Mouse (Mus musculus) retina, embryonic 14.5 days (tissue): Measurements from ENCODE around the gene Olfr559.

Source experiments
- DNase-seq: peaks from one replicate; pipeline ENCODE4 v3.0.0-alpha.2; 2015; ENCODE audit warnings: low spot score

The Olfr559 gene

GRCm38 (mm10) chr7:102727391-102727790 is at the start of gene Olfr559:
TSS of gene Olfr559 (minus strand) at chr7:102727491.
- DNase-seq = no peak

DNA sequence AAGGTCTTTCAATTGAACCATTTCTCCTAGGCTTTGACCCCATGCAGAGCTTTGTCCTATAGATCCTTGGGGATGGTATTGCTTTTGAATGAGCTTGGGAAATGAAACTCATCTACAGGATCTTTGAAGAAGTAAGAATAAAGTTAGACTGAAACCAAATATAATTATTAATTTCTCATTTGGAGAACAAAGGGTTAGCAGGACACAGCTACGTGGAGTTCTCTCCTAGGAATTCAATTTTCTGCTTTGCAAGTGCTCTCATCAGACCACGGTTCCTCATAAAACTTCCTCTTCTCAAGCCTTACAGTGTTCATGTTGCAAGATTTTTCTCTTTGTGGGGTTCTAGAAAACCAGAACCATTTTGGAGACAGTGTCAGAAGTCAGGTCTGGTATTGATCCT is 43.6 kb upstream of the Olfr559 start, which contains the start of gene Olfr561:
Olfr561 (plus strand) TSS at position 301 of the 400 bp plus-strand sequence.
- DNase-seq = no peak

DNA sequence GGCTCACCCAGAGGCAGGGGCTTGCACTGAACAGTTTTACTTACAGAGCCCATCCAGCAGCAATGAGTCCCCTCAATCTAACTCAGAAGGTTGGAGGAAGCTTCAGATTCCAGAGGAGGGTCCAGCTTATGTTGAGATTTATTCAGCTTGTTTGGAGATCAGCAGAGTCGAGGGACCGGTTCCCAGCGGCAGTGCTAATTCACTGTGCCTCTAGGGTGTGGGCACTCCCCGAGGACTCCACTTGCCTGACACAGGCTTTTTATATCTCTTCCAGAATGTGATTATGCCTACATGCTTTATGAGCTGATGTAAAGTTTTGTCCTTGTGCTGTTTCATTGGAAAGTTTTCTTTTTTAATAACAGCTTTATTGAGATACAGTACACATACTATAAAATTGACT is 32.0 kb upstream of the Olfr559 start, which contains the start of the genes Olfr560 and Olfr78:
Olfr560 (minus strand) TSS at position 101 of the 400 bp plus-strand sequence.
Olfr78 (minus strand) TSS at position 206 of the 400 bp plus-strand sequence.
- no peak for DNase-seq

- peak; percentile 10 for DNase-seq
Observed at GRCm38 (mm10) chr7:102752086-102752485, 24.8 kb upstream of the Olfr559 start.

DNA sequence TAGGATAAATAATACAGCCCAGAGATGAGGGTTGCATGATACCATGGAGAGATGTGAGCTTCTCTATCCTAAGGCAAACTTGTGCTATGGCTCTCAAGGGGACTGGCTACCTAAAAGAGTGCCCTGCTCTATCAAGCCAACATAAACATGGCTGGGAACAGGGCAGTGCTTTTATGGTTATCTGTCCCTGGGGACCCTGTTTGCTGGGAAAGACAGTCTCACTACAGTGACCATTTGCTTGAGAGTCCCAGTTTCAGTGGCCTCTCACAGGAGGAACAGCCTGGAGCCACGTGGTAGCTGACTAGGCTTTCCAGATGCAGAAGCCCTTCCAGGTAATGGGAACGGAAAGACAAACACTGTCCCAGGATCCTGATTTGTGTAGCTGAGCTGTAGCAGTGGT is 10.4 kb upstream of the Olfr559 start:
- DNase-seq = no peak

- no peak for DNase-seq
Observed at GRCm38 (mm10) chr7:102733793-102734192, 6.5 kb upstream of the Olfr559 start.

- no peak for DNase-seq
Observed at GRCm38 (mm10) chr7:102718970-102719369, 8.3 kb downstream of the Olfr559 start, which contains the start of gene Olfr33. TSS of gene Olfr33 (minus strand) at chr7:102719070.

DNA sequence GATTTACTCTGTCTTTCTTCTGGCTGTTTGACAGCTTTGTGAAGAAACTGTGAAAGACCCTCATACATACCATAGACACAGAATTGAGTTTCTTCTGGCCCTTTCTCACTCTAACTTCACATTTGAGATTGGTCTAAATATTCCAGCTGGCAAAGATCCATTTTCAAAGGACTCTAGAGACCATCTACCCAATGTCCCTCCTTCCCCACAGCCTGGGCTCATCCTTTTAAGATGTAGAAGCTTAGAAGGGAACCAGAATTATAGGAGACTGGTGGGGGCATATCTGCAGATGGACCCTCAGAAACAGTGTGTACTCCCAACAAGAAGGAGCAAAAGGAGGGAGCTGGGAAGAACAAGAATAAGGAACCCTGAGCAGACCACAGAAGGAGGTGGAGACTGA is 25.4 kb downstream of the Olfr559 start, which contains the start of gene Olfr558:
Olfr558 (plus strand) TSS at position 301 of the 400 bp plus-strand sequence.
- no peak for DNase-seq

DNA sequence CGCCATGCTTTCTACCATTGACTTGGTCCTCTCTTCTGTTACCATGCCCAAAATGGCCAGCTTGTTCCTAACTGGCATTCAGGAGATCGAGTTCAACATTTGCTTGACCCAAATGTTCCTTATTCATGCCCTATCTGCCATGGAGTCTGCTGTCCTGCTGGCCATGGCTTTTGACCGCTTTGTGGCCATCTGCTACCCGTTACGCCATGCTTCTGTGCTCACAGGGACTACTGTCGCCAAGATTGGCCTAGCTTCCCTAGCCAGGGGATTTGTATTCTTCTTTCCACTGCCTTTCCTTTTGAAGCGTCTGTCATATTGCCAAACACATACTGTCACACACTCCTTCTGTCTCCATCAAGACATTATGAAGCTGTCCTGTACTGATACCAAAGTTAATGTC is 28.8 kb downstream of the Olfr559 start:
- DNase-seq = no peak

- DNase-seq = peak; percentile 78
Observed at GRCm38 (mm10) chr7:102695358-102696125, 31.7 kb downstream of the Olfr559 start, which contains the start of gene Olfr557. TSS of gene Olfr557 (plus strand) at chr7:102695910.

GRCm38 (mm10) chr7:102686944-102687501 is 40.3 kb downstream of the Olfr559 start, which contains the start of gene Trim68:
TSS of gene Trim68 (minus strand) at chr7:102687327.
- peak; percentile 92 for DNase-seq

DNA sequence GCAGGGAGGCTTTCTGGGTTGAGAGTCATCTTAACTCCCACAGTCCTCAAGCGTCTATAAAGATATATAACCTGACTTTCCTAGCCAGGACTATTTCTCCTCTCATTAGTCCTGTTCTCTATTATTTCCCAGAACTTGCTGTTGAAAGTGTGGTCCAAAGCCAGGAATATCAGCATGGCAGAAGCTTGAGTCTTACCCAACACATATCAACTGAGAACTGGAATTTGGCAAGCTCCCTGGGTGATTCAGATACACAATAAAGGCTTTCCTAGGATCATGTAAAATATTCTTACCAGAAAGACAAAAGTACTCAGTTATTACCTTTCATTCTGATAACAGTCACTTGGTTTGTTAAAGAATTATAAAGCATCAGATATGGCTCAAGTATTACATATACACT is 45.4 kb downstream of the Olfr559 start:
- DNase-seq = no peak

GRCm38 (mm10) chr7:102676225-102676624 is 51.1 kb downstream of the Olfr559 start:
- DNase-seq = no peak
